Mouse (Mus musculus) left cerebral cortex, adult 2 months (tissue): ENCODE data around the gene Acer1. TPM values are rescaled to one million over a fixed set of nuclear protein-coding genes. Genes with fewer than 3 reads are reported as not detected.

Experiments used
- DNase-seq, 2 experiments: peaks; one replicate each; pipeline ENCODE4 v3.0.0; 2021 to 2022; ENCODE audit warnings: low spot score in 2 of 2, mixed read lengths in 1 of 2; ENCODE audit errors: extremely low spot score in 1 of 2
- H3K27ac ChIP-seq: fragments of 200-600 bp; 2 replicates; pipeline ENCODE4 v1.8.1; 2022
- H3K4me3 ChIP-seq: fragments of 200-600 bp; 2 replicates; pipeline ENCODE4 v1.8.1; 2022
- CTCF ChIP-seq: fragments of 200-600 bp; IDR thresholded peaks from 2 replicates; pipeline ENCODE4 v1.8.1; 2022; ENCODE audit warnings: antibody characterized with exemption, mild to moderate bottlenecking, moderate library complexity
- intact Hi-C: fragments of 180-260 bp; cut with DNase I; formaldehyde crosslinking; loops from one replicate; pipeline ENCODE4 v1.15.1; 2025
- total RNA-seq, 2 experiments: library from RNA; stranded (reverse); gene quantifications; 2 replicates each; pipeline ENCODE4 v1.2.3; 2021

Acer1 gene
- total RNA-seq, 2 experiments from 2014 or later: not detected

GRCm38 (mm10) chr17:56988441-56988840 is 6.5 kb upstream of the Acer1 start:
- intact Hi-C loops: loop anchor here (2.0 kb wide), 2 partner anchors 54 to 180 kb away; partner anchors contain the start of gene Mllt1
- no peak overlapping the region for H3K27ac ChIP-seq
- no peak for DNase-seq
- no peak overlapping the region for H3K4me3 ChIP-seq
- TF ChIP-seq CTCF: no peak; the same call in 1 of the 2 replicates

GRCm38 (mm10) chr17:56986105-56986805 is 4.3 kb upstream of the Acer1 start:
- Histone ChIP-seq H3K27ac (no peak overlapping the region), H3K4me3 (no peak overlapping the region)
- no peak for DNase-seq
- no peak for TF ChIP-seq CTCF
- intact Hi-C loops: no loop called here

DNA sequence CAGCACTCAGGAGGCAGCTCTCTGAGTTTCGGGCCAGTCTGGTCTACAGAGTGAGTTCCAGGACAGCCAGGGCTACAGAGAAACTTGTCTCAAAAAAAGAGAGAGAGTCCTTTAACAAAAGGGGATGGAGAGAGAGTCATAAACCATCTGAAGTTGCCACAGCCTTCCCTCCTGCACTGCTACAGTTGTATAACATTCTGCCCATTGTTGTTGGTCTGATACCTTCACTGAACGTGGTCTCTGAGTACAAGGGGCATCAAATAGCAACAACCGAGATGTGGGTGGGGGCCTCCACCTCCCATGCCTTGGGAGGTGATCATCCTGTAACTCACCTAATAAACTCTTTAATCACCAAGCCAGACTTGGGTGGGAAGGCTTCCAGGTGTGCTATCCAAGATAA is 3.7 kb upstream of the Acer1 start:
- DNase-seq: no peak
- TF ChIP-seq CTCF: no peak
- Histone ChIP-seq H3K27ac (no peak overlapping the region), H3K4me3 (no peak overlapping the region)
- intact Hi-C loops: no loop called here

- Histone ChIP-seq H3K4me3 (no peak overlapping the region), H3K27ac (no peak overlapping the region)
- intact Hi-C loops: no loop called here
- no peak for DNase-seq
- no peak for TF ChIP-seq CTCF
Measured at GRCm38 (mm10) chr17:56984886-56985285, 3.0 kb upstream of the Acer1 start.

DNA sequence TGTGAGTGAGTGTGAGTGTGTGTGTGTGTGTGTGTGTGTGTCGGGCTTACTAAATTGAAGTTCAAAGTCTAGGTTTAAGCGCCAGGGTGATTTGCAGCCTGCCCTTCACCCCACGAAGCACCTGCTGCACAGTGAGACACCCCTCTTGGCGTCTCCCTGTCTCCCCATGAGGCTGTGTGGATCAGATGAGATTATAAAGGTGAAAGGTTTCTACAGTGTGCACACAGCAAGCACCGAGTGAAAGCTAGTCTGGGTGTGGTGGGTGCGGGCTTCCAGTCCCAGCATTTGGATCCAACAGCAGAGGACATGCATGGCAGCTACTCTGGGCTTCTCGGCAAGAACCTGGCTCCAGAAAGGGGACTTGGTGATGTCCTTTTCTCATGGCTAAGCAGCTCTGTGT is 877 bp downstream of the Acer1 start:
- no peak overlapping the region for H3K4me3 ChIP-seq
- intact Hi-C loops: no loop called here
- H3K27ac ChIP-seq: no peak overlapping the region
- TF ChIP-seq CTCF: no peak
- DNase-seq: no peak

DNA sequence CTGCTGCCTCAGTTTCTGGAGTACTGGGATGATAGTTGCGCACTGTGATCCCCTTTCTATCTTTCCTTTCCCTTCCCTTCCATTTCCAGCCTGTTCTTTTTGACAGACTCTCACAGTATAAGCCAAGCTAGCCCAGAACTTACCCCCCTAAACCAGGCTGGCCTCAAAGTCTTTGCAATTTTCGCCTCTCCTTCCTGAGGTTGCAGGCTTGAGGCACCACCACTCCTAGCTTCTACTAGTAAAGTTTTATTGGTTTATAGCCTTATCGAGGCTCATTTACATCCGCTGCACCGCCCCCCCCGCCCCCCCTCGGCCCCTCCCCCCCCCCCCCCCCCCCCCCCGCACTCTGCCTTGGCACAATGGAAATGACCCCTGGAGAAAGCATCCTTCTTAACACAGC is 2.4 kb downstream of the Acer1 start:
- no peak overlapping the region for H3K27ac ChIP-seq
- TF ChIP-seq CTCF: no peak
- intact Hi-C loops: no loop called here

GRCm38 (mm10) chr17:56976531-56977390 is 5.2 kb downstream of the Acer1 start:
- intact Hi-C loops: no loop called here
- Histone ChIP-seq H3K4me3 (no peak overlapping the region), H3K27ac (no peak overlapping the region)
- TF ChIP-seq CTCF: no peak
- no peak for DNase-seq

More for the DNA sequence above, 2.4 kb downstream of the Acer1 start:
- DNase-seq: no peak
- no peak overlapping the region for H3K4me3 ChIP-seq

DNA sequence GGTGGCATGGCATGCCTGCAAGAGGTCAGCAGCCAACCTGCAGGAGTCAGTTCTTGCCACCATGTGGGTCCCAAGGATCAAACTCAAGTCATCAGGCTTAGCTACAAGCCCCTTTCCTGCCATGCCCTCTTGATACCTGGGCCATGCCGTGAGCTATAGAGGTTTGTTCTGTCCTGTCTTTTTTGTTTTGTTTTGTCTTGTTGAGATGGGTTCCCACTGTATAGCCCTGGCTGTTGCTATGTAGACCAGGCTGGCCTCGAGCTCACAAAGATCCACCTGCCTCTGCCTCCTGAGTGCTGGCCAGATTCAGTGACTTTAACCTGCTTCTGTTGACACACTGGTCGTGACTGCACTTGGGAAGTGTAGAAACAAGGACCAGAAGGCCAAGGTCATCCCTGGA is 6.5 kb downstream of the Acer1 start:
- TF ChIP-seq CTCF: no peak
- intact Hi-C loops: no loop called here
- no peak for DNase-seq
- Histone ChIP-seq H3K27ac (no peak overlapping the region), H3K4me3 (no peak overlapping the region)

DNA sequence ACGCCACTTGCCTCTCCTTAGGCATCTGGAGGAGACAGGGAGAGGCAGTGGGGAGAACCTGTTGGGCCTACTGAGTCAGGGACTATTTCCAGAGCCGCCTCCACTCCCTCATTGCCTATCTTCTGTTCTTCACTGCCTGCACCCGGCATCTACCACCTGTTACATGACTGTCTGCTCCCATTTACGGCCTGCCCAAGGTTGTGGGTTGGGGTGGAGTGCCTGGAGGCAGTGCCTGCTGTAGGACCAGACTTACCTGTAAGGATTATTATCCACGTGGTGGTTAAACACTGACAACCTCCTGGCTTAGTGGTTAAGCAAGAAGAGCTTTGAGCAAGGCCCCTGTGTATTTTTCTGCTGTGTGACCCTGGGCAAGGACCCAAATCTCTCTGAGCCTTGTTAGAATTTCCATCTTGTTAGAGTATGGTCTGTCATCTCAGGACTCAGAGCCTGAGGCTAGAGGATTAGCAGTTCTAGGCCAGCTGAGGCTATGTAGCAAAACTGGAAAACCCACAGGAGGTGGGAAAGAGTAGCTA is 7.2 kb downstream of the Acer1 start:
- Histone ChIP-seq H3K27ac (no peak overlapping the region), H3K4me3 (no peak overlapping the region)
- intact Hi-C loops: no loop called here
- TF ChIP-seq CTCF: no peak
- no peak for DNase-seq

- no peak for DNase-seq
- intact Hi-C loops: no loop called here
- Histone ChIP-seq H3K27ac (no peak overlapping the region), H3K4me3 (no peak overlapping the region)
- TF ChIP-seq CTCF: no peak
Measured at GRCm38 (mm10) chr17:56973956-56974707, 7.8 kb downstream of the Acer1 start.

- intact Hi-C loops: no loop called here
- Histone ChIP-seq H3K27ac (no peak overlapping the region), H3K4me3 (no peak overlapping the region)
- no peak for DNase-seq
- no peak for TF ChIP-seq CTCF
Measured at GRCm38 (mm10) chr17:56970081-56970480, 11.8 kb downstream of the Acer1 start.

DNA sequence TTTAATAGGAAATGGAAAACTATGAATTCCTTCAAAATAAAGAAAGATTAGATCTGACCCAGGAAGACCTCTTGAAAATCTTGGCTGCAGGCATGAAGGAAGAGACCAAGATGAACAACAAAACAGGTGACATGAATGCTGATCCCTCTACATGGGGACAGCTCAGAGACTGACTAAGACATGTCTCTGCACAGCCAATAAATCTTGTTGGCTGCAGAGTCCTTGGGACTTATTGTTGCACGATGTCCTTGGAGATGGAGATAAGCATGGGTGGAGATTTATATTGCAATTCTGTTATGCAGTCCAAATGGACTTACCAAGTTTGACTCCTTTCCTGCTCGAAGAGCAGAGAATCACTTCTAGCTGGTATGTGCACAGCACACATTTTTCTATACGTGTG is 12.6 kb downstream of the Acer1 start:
- TF ChIP-seq CTCF: no peak
- no peak for DNase-seq
- Histone ChIP-seq H3K4me3 (no peak overlapping the region), H3K27ac (no peak overlapping the region)
- intact Hi-C loops: no loop called here
